Mouse (Mus musculus): ENCODE measurements at regions not wholly inside any gene's neighbourhood (a gene's known extent, or its start where the extent isn't known, plus 50 kb on each side); places are given as distances from the start of the nearest gene placed in this dataset.

- no peak for DNase-seq
Measured at GRCm38 (mm10) chr1:57281549-57281948, 95.9 kb upstream of the 1700066M21Rik start.

GRCm38 (mm10) chr1:57296186-57296585, 81.2 kb upstream of the 1700066M21Rik start:
- DNase-seq = no peak

- DNase-seq = no peak
Measured at GRCm38 (mm10) chr1:57298557-57298956, 78.9 kb upstream of the 1700066M21Rik start.

- DNase-seq = no peak
Measured at GRCm38 (mm10) chr1:57301260-57301979, 76.0 kb upstream of the 1700066M21Rik start.

- DNase-seq = no peak
Measured at GRCm38 (mm10) chr1:57301980-57302331, 75.5 kb upstream of the 1700066M21Rik start.

GRCm38 (mm10) chr1:57304757-57305156, 72.7 kb upstream of the 1700066M21Rik start:
- no peak for DNase-seq

- no peak for DNase-seq
Measured at GRCm38 (mm10) chr1:57322535-57322934, 54.9 kb upstream of the 1700066M21Rik start.

GRCm38 (mm10) chr1:57323118-57323517, 54.3 kb upstream of the 1700066M21Rik start:
- no peak for DNase-seq

GRCm38 (mm10) chr1:57325585-57326165, 51.7 kb upstream of the 1700066M21Rik start:
- DNase-seq = no peak
